Mouse (Mus musculus): ENCODE measurements around the gene Rftn2.

Rftn2 gene

GRCm38 (mm10) chr1:55226011-55226857 lies at the start of gene Rftn2:
Rftn2 (minus strand) TSS chr1:55226782.
- no peak for DNase-seq

- no peak for DNase-seq
These were observed 38.9 kb upstream of the Rftn2 start for GRCm38 (mm10) chr1:55265447-55265846.

GRCm38 (mm10) chr1:55264385-55264784 lies 37.8 kb upstream of the Rftn2 start:
- DNase-seq = no peak

- DNase-seq = no peak
These were observed 19.8 kb upstream of the Rftn2 start for GRCm38 (mm10) chr1:55246374-55246773.

- DNase-seq = peak in 1 of 2 experiments; percentile 26
These were observed 12.7 kb upstream of the Rftn2 start for GRCm38 (mm10) chr1:55239237-55239636.

GRCm38 (mm10) chr1:55238496-55238895 lies 11.9 kb upstream of the Rftn2 start:
- no peak for DNase-seq

GRCm38 (mm10) chr1:55237643-55238161 lies 11.1 kb upstream of the Rftn2 start:
- no peak for DNase-seq

GRCm38 (mm10) chr1:55236890-55237642 lies 10.5 kb upstream of the Rftn2 start, which contains the start of gene Mars2:
Mars2 (plus strand) TSS chr1:55237177.
- DNase-seq = peak; percentile 91

GRCm38 (mm10) chr1:55236487-55236886 lies 9.9 kb upstream of the Rftn2 start:
- DNase-seq = no peak

GRCm38 (mm10) chr1:55234910-55235520 lies 8.4 kb upstream of the Rftn2 start:
- DNase-seq = no peak

GRCm38 (mm10) chr1:55228256-55228884 lies 1.8 kb upstream of the Rftn2 start:
- no peak for DNase-seq

GRCm38 (mm10) chr1:55227376-55227775 lies 794 bp upstream of the Rftn2 start:
- DNase-seq = no peak

GRCm38 (mm10) chr1:55225398-55225797 lies 1.2 kb downstream of the Rftn2 start:
- no peak for DNase-seq

GRCm38 (mm10) chr1:55224111-55224510 lies 2.5 kb downstream of the Rftn2 start:
- no peak for DNase-seq

- no peak for DNase-seq
These were observed 3.6 kb downstream of the Rftn2 start for GRCm38 (mm10) chr1:55223026-55223425.

GRCm38 (mm10) chr1:55221352-55221751 lies 5.2 kb downstream of the Rftn2 start:
- DNase-seq = no peak

- no peak for DNase-seq
These were observed 9.4 kb downstream of the Rftn2 start for GRCm38 (mm10) chr1:55217191-55217590.

GRCm38 (mm10) chr1:55215185-55215813 lies 11.3 kb downstream of the Rftn2 start:
- peak; percentile 48 to 67 for DNase-seq

GRCm38 (mm10) chr1:55213936-55214335 lies 12.6 kb downstream of the Rftn2 start:
- DNase-seq = no peak

GRCm38 (mm10) chr1:55213475-55213874 lies 13.1 kb downstream of the Rftn2 start:
- no peak for DNase-seq

GRCm38 (mm10) chr1:55212771-55213170 lies 13.8 kb downstream of the Rftn2 start:
- no peak for DNase-seq

GRCm38 (mm10) chr1:55211081-55211480 lies 15.5 kb downstream of the Rftn2 start:
- no peak for DNase-seq
